ENCODE assay signal across 8 mouse cellular contexts in the genomic region with DNA sequence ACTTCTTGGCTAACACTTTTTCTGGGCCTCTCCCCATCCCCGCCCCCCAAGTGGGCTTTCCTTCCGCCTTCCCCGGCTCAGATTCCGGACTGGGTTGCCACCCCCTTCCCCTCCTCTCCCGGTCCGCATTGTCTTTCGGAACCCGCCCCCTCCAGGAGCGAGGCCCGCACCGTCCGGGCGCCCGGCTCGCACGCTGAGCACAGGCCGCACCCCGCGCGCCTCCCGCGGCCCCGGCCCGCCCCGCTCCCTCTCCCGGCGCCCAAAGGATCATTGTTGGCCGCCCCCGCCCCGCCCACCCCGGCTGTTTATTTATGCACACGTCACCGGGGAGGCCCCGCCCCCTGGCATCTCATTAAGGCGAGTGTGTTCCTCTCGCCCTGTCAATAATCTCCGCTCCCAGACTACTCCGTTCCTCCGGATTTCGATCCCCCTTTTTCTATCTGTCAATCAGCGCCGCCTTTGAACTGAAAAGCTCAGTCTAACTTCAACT. TPM values are rescaled to one million over a fixed set of nuclear protein-coding genes. Genes with fewer than 3 reads are reported as not detected.
DNase-seq lines count a peak whose midpoint lies in the region; ATAC-seq and TF ChIP-seq lines count a peak whose summit lies in the region.

A gene (plus strand): TSS at position 382 of the 490 bp plus-strand sequence.

- H3K4me2 ChIP-seq in embryonic facial prominence, embryonic 15.5 days (replicated peaks), result peak within 1 kb of the TSS; percentile 74
- peak within 1 kb of the TSS; percentile 97 for H3K4me2 ChIP-seq in heart, embryonic 12.5 days
- H3K4me2 ChIP-seq in kidney, postnatal 0 days (ENCODE audit: low read length), result peak within 1 kb of the TSS; percentile 88

- H3K36me3 ChIP-seq in embryonic facial prominence, embryonic 15.5 days, result no peaks in the 10 kb centered on the region
- H3K36me3 ChIP-seq in heart, embryonic 12.5 days, result no peaks in the 10 kb centered on the region
- no peaks in the 10 kb centered on the region for H3K36me3 ChIP-seq in kidney, postnatal 0 days (ENCODE audit: insufficient read depth, low read length)
- peaks cover 2% of the 10 kb centered on the region; the same call in 1 of the 2 replicates for H3K36me3 ChIP-seq in liver, adult 2 months (ENCODE audit: control insufficient read depth, insufficient read depth, low read length)

- peak within 1 kb of the TSS; percentile 99 for H3K27ac ChIP-seq in embryonic facial prominence, embryonic 15.5 days (replicated peaks)
- peak within 1 kb of the TSS; percentile 99 for H3K27ac ChIP-seq in heart, embryonic 12.5 days (ENCODE audit: poor library complexity, severe bottlenecking)
- H3K27ac ChIP-seq in kidney, postnatal 0 days, result peak within 1 kb of the TSS; percentile 99
- H3K27ac ChIP-seq in liver, adult 2 months (replicated peaks; ENCODE audit: insufficient read depth, low read depth, low read length), result peak within 1 kb of the TSS; percentile 98

- peak; percentile 91 for DNase-seq in 3134 (ENCODE audit: extremely low read depth, insufficient read length, low spot score)
- DNase-seq in adrenal gland, postnatal 4 days (ENCODE audit: low spot score in 2 of 2), result peak; percentile 68 to 83
- DNase-seq in kidney, postnatal 0 days (ENCODE audit: low spot score), result peak; percentile 97
- peak; percentile 95 for DNase-seq in liver, adult 2 months (ENCODE audit: extremely low read depth, low read depth, low spot score)
- peak; percentile 65 to 78 for DNase-seq in spleen, postnatal 36 days (ENCODE audit: low spot score in 2 of 2)

- H3K27me3 ChIP-seq in embryonic facial prominence, embryonic 15.5 days, result no peaks in the 10 kb centered on the region
- H3K27me3 ChIP-seq in heart, embryonic 12.5 days (replicated peaks), result no peaks in the 10 kb centered on the region
- no peaks in the 10 kb centered on the region for H3K27me3 ChIP-seq in kidney, postnatal 0 days (ENCODE audit: insufficient read depth, low read length)
- H3K27me3 ChIP-seq in liver, adult 2 months (ENCODE audit: control insufficient read depth, insufficient read depth, low read length), result no peaks in the 10 kb centered on the region

- peak; percentile 62; the same call in 1 of the 2 replicates for TF ChIP-seq POLR2A in liver, adult 2 months (IDR thresholded peaks at IDR 0.05; ENCODE audit: extremely low read depth, insufficient read depth, low read length)

- H3K4me3 ChIP-seq in embryonic facial prominence, embryonic 15.5 days (replicated peaks), result peak within 1 kb of the TSS; percentile 83
- peak within 1 kb of the TSS; percentile 82 for H3K4me3 ChIP-seq in heart, embryonic 12.5 days
- H3K4me3 ChIP-seq in kidney, postnatal 0 days (replicated peaks; ENCODE audit: low read depth, low read length), result peak within 1 kb of the TSS; percentile 89
- H3K4me3 ChIP-seq in liver, adult 2 months (ENCODE audit: insufficient read depth, low read depth, low read length), result peak within 1 kb of the TSS; percentile 94

- under 1% methylated on average over 34 of the region's 42 CpGs for WGBS in embryonic facial prominence, embryonic 15.5 days
- 2% methylated on average over 41 of the region's 42 CpGs for WGBS in heart, embryonic 12.5 days
- 1% methylated on average over 36 of the region's 42 CpGs for WGBS in kidney, postnatal 0 days
- WGBS in liver, adult 2 months, result 1% methylated on average over 38 of the region's 42 CpGs

- H3K9me3 ChIP-seq in embryonic facial prominence, embryonic 15.5 days (replicated peaks), result no peaks in the 10 kb centered on the region
- no peaks in the 10 kb centered on the region for H3K9me3 ChIP-seq in heart, embryonic 12.5 days (replicated peaks)
- H3K9me3 ChIP-seq in kidney, postnatal 0 days (replicated peaks; ENCODE audit: low read length), result no peaks in the 10 kb centered on the region

- H3K79me2 ChIP-seq in liver, adult 2 months (ENCODE audit: control insufficient read depth, insufficient read depth, low read length), result peaks cover 7% of the 10 kb centered on the region; the same call in 1 of the 2 replicates

- peak; percentile 93 for ATAC-seq in embryonic facial prominence, embryonic 15.5 days (ENCODE audit: insufficient number of reproducible peaks, low FRiP score, low TSS enrichment, low read depth)
- peak; percentile 91 for ATAC-seq in heart, embryonic 12.5 days (ENCODE audit: insufficient number of reproducible peaks, low FRiP score)
- peak; percentile 88 for ATAC-seq in kidney, postnatal 0 days (replicated peaks; ENCODE audit: low FRiP score, low read depth)
- ATAC-seq in monocyte, adult 5-6 weeks (replicated peaks; ENCODE audit: insufficient number of reproducible peaks, low FRiP score, low TSS enrichment, poor library complexity, severe bottlenecking), result peak; percentile 71

- peak within 1 kb of the TSS; percentile 89 for H3K9ac ChIP-seq in embryonic facial prominence, embryonic 15.5 days
- peak within 1 kb of the TSS; percentile 94 for H3K9ac ChIP-seq in heart, embryonic 12.5 days
- H3K9ac ChIP-seq in kidney, postnatal 0 days (ENCODE audit: low read depth, low read length), result peak within 1 kb of the TSS; percentile 97
- H3K9ac ChIP-seq in liver, adult 2 months (ENCODE audit: low read depth, low read length), result peak within 1 kb of the TSS; percentile 99

- 0 out of 2 replicates have a peak, but pooled peaks have one; percentile 10 for TF ChIP-seq CTCF in kidney, postnatal 0 days (IDR thresholded peaks at IDR 0.05; ENCODE audit: low read depth)
- no peak for TF ChIP-seq CTCF in liver, adult 2 months (IDR thresholded peaks at IDR 0.05; ENCODE audit: low read depth, low read length)

- H3K4me1 ChIP-seq in embryonic facial prominence, embryonic 15.5 days, result peaks cover 19% of the 10 kb centered on the region
- peaks cover 18% of the 10 kb centered on the region for H3K4me1 ChIP-seq in heart, embryonic 12.5 days (replicated peaks)
- peaks cover 7% of the 10 kb centered on the region for H3K4me1 ChIP-seq in kidney, postnatal 0 days (replicated peaks; ENCODE audit: insufficient read depth, low read length)
- peaks cover 4% of the 10 kb centered on the region for H3K4me1 ChIP-seq in liver, adult 2 months (ENCODE audit: control insufficient read depth, insufficient read depth, low read length)

RNA-seq across cellular contexts. Expression of the gene that starts here (rescaled TPM):
- 10 to 100 TPM; 42.6 to 42.7 TPM for total RNA-seq in adrenal gland, postnatal 4 days (2021)
- polyA plus RNA-seq in embryonic facial prominence, embryonic 15.5 days (2015; fragmentation: Nextera tagmentation; extraction: Ambion mirVana), result 101 and 108 TPM in 2 replicates
- 59.7 and 64.7 TPM in 2 replicates for polyA plus RNA-seq in heart, embryonic 12.5 days (2016; fragmentation: Nextera tagmentation; extraction: Ambion mirVana)
- polyA plus RNA-seq in kidney, postnatal 0 days (2015; fragmentation: Nextera tagmentation; extraction: Ambion mirVana), result 53.4 and 55.1 TPM in 2 replicates
- 3.2 and 4.6 TPM in 2 replicates for total RNA-seq in liver, adult 2 months (2014; rRNA removed)
- polyA plus RNA-seq in liver, adult 2 months (2012; rRNA removed), result 13.3 and 14.6 TPM in 2 replicates
- total RNA-seq in monocyte, adult 5-6 weeks (2017), result 11.3 to 16.3 TPM (median 15.3 TPM) in 3 replicates

Comparison
In these comparisons a context has a peak if more than half of its experiments do, and no peak if none do; other contexts are left out.
1. Peak in every context shown above with its lines: DNase-seq, ATAC-seq, H3K4me3 ChIP-seq and H3K27ac ChIP-seq.